Mouse (Mus musculus) ES-E14 (cell line): Measurements from ENCODE around the gene Tmem144. TPM values are rescaled to one million over a fixed set of nuclear protein-coding genes. Genes with fewer than 3 reads are reported as not detected.

Experiments
- DNase-seq: peaks from one replicate; pipeline ENCODE4 v3.0.0-alpha.2; 2013; ENCODE audit warnings: low read depth, low spot score
- H3K27ac ChIP-seq: 2 replicates; pipeline ENCODE4 v1.5.1; 2012; ENCODE audit warnings: low read depth, mild to moderate bottlenecking, low read length, moderate library complexity, mixed read lengths; ENCODE audit not compliant: poor library complexity, insufficient read depth, severe bottlenecking
- H3K36me3 ChIP-seq: 2 replicates; pipeline ENCODE4 v1.6.1; 2012; ENCODE audit warnings: mild to moderate bottlenecking, low read length, moderate library complexity, mixed read lengths; ENCODE audit not compliant: control insufficient read depth, poor library complexity, insufficient read depth, severe bottlenecking
- H3K4me1 ChIP-seq, 2 experiments: fragments of 150-350 bp in 1 of 2; sonication (generic) in 1 of 2; 2 replicates each; pipeline ENCODE4 v1.6.1; 2012; ENCODE audit warnings: low read length in 2 of 2, mild to moderate bottlenecking in 1 of 2, mixed read lengths in 1 of 2; ENCODE audit not compliant: control insufficient read depth in 2 of 2, insufficient read depth in 2 of 2, poor library complexity in 1 of 2
- H3K4me3 ChIP-seq, 2 experiments: fragments of 150-350 bp in 1 of 2; sonication (generic) in 1 of 2; 2 replicates each; pipeline ENCODE4 v1.5.1; 2012; ENCODE audit warnings: low read length in 2 of 2, low read depth in 1 of 2, mild to moderate bottlenecking in 1 of 2, mixed read lengths in 1 of 2; ENCODE audit not compliant: insufficient read depth in 1 of 2, poor library complexity in 1 of 2, severe bottlenecking in 1 of 2
- H3K9ac ChIP-seq: 2 replicates; pipeline ENCODE4 v1.6.1; 2012; ENCODE audit warnings: low read depth, mild to moderate bottlenecking, low read length, mixed read lengths; ENCODE audit not compliant: poor library complexity, insufficient read depth, severe bottlenecking
- H3K9me3 ChIP-seq: fragments of 150-350 bp; sonication (generic); 2 replicates; pipeline ENCODE4 v1.6.1; 2012; ENCODE audit warnings: low read depth, mild to moderate bottlenecking, low read length; ENCODE audit not compliant: control insufficient read depth, insufficient read depth
- CHD2 ChIP-seq: IDR thresholded peaks from 2 replicates; pipeline ENCODE4 v1.6.1; 2014; ENCODE audit warnings: mild to moderate bottlenecking, low read depth, low read length, inconsistent platforms
- HCFC1 ChIP-seq: IDR thresholded peaks from 2 replicates; pipeline ENCODE4 v1.6.1; 2012; ENCODE audit warnings: low read length, inconsistent platforms, borderline replicate concordance; ENCODE audit not compliant: insufficient read depth
- MAFK ChIP-seq: IDR thresholded peaks from 2 replicates; pipeline ENCODE4 v1.6.1; 2014; ENCODE audit warnings: mild to moderate bottlenecking, low read depth, low read length, inconsistent platforms; ENCODE audit not compliant: insufficient read depth
- ZC3H11A ChIP-seq: IDR thresholded peaks from 2 replicates; pipeline ENCODE4 v1.6.1; 2012; ENCODE audit warnings: low read depth, mild to moderate bottlenecking, inconsistent platforms, low read length, borderline replicate concordance
- ZNF384 ChIP-seq: IDR thresholded peaks from 2 replicates; pipeline ENCODE4 v1.6.1; 2012; ENCODE audit warnings: low read depth, low read length, inconsistent platforms
- in situ Hi-C, 2 experiments: fragments of 600-800 bp; cut with MboI; formaldehyde crosslinking; loops; one replicate each; pipeline ENCODE4 v1.15.1; 2025; ENCODE audit warnings: low sequenced_read_pairs in 2 of 2, inconsistent platforms in 1 of 2; ENCODE audit not compliant: unreplicated experiment in 2 of 2
- total RNA-seq: library from RNA; depleted of rRNA; stranded (reverse); fragments of 300-350 nt; gene quantifications from 2 replicates; pipeline ENCODE4 v1.2.3, GENCODE M21; 2012

The Tmem144 gene
- total RNA-seq, 1 experiment: 5.4 TPM

- Histone ChIP-seq H3K36me3 (no peaks in the 10 kb centered on the region), H3K9me3 (no peaks in the 10 kb centered on the region), H3K9ac (peak overlapping the region; percentile 64; the same call in 1 of the 2 replicates), H3K4me3 (peak overlapping the region; percentile 46 to 47), H3K27ac (no peak overlapping the region), H3K4me1 (peaks cover 3 to 4% of the 10 kb centered on the region in 2 experiments; a peak in 1 of 4 replicates)
- in situ Hi-C loops: loop anchor here in 1 of 2 experiments (25.0 kb wide), 1 partner anchor 176 kb away; no protein-coding TSS in a partner anchor
- TF ChIP-seq ZNF384 (no peak), ZC3H11A (no peak), MAFK (no peak), HCFC1 (no peak), CHD2 (no peak)
- DNase-seq: no peak
Observed at GRCm38 (mm10) chr3:79886357-79887091, 34.0 kb upstream of the Tmem144 start.

GRCm38 (mm10) chr3:79885686-79886356, 33.2 kb upstream of the Tmem144 start:
- no peak for TF ChIP-seq CHD2
- TF ChIP-seq HCFC1: no peak
- TF ChIP-seq MAFK: no peak
- no peak for TF ChIP-seq ZC3H11A
- TF ChIP-seq ZNF384: no peak
- in situ Hi-C loops: loop anchor here in 1 of 2 experiments (25.0 kb wide), 1 partner anchor 176 kb away; no protein-coding TSS in a partner anchor
- Histone ChIP-seq H3K9me3 (no peaks in the 10 kb centered on the region), H3K4me1 (peaks cover 3 to 4% of the 10 kb centered on the region in 2 experiments; a peak in 1 of 4 replicates), H3K4me3 (peak overlapping the region; percentile 46 to 47), H3K9ac (peak overlapping the region; percentile 64; the same call in 1 of the 2 replicates), H3K36me3 (no peaks in the 10 kb centered on the region), H3K27ac (no peak overlapping the region)
- DNase-seq: no peak

- H3K4me1 ChIP-seq: peaks cover 3 to 4% of the 10 kb centered on the region in 2 experiments; a peak in 1 of 4 replicates
- no peak overlapping the region for H3K27ac ChIP-seq
- in situ Hi-C loops: loop anchor here in 1 of 2 experiments (25.0 kb wide), 1 partner anchor 178 kb away; no protein-coding TSS in a partner anchor
- DNase-seq: peak; percentile 43
- no peaks in the 10 kb centered on the region for H3K9me3 ChIP-seq
- H3K4me3 ChIP-seq: peak overlapping the region; percentile 46 to 50
- no peaks in the 10 kb centered on the region for H3K36me3 ChIP-seq
- TF ChIP-seq ZC3H11A: peak; percentile 64; the same call in 1 of the 2 replicates
- TF ChIP-seq ZNF384: no peak
- no peak overlapping the region; the same call in 1 of the 2 replicates for H3K9ac ChIP-seq
Observed at GRCm38 (mm10) chr3:79884761-79885189, 32.2 kb upstream of the Tmem144 start.

- no peak for DNase-seq
- H3K4me3 ChIP-seq: peak within 1 kb of the TSS; percentile 46 to 50
- in situ Hi-C loops: loop anchor here in 1 of 2 experiments (25.0 kb wide), 1 partner anchor 178 kb away; no protein-coding TSS in a partner anchor
- H3K36me3 ChIP-seq: no peaks in the 10 kb centered on the region
- H3K27ac ChIP-seq: no peak within 1 kb of the TSS
- H3K9ac ChIP-seq: no peak within 1 kb of the TSS; the same call in 1 of the 2 replicates
- no peak for TF ChIP-seq ZNF384
- TF ChIP-seq HCFC1: no peak
- TF ChIP-seq CHD2: no peak
- no peak for TF ChIP-seq ZC3H11A
- no peak for TF ChIP-seq MAFK
- peaks cover 3 to 4% of the 10 kb centered on the region in 2 experiments; a peak in 1 of 4 replicates for H3K4me1 ChIP-seq
- no peaks in the 10 kb centered on the region for H3K9me3 ChIP-seq
Observed at GRCm38 (mm10) chr3:79884305-79884704, 31.7 kb upstream of the Tmem144 start, which contains the start of gene Fam198b. TSS of gene Fam198b (plus strand) at chr3:79884533.
